Mouse (Mus musculus): ENCODE measurements around the gene Scarf2.

Scarf2 gene

GRCm38 (mm10) chr16:17796971-17797811 lies at the start of gene Scarf2:
Gene Scarf2 (plus strand): TSS chr16:17797282.
- no peak for DNase-seq

GRCm38 (mm10) chr16:17753001-17753400 lies 44.1 kb upstream of the Scarf2 start:
- no peak for DNase-seq

- DNase-seq = peak in 1 of 2 experiments; percentile 17
These were observed 43.4 kb upstream of the Scarf2 start for GRCm38 (mm10) chr16:17753686-17754085.

DNA sequence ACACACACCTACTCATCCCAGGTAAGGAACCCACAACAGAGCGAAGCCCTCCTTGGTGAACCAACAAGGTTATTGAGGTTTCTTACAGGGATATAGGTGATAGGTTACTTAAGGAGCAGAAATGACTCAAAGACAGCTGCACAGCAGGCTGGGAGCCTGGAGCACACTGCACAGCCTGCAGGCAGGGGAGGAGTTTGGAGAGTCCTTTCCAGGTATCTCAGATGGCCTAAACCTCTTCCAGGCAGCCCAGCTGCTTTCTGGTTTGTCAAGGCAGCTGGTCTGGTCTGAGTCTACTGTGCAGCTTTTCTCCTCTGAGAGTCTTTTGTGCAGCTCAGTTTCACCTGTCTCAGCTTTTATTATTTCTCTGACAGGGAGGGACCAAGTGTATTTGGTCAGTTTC lies 39.3 kb upstream of the Scarf2 start:
- no peak for DNase-seq

DNA sequence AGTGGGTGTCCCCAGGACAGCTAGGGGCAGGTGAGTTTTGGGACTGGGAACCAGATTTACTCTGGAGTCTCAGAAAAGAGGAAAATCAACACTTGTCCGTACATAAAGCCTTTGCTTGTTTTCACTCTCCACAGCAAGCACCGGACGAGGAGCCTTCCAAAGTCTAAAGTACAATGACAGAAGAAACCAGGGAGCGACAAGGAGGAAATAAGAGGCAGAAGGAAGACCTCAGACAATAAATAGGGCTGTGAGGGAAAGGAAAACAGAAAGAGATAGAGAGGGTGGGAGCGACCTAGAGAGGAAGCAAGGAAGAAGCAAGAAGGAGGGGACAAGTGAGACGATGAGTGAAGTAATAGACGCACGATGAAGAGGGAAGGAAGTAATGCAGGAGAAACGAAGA lies 38.2 kb upstream of the Scarf2 start:
- peak; percentile 60 to 64 for DNase-seq

DNA sequence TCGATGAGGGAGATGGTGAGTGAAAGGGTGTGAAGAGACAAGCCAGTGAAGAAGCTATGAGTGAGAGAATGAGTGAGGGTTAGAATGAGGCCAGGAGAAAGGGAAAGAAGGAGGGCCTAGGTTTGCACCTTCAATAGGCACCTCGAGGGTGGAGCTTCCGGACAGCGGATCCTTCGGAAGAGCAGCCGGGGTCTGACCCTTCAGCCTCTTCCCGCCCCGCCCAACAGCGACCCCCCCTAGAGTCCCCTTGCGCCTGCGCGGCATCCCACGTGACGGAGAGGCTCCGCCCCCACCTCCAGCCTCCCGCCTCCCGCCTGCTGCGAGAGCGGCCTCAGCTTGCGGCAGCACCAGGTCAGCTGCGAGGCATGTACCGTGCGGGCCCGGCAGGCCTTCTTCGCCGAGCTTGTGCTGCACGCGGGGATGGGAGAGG lies 37.7 kb upstream of the Scarf2 start, which contains the start of gene Klhl22:
Gene Klhl22, plus strand, starts transcription at position 275 of the 430 bp plus-strand sequence.
- peak; percentile 87 to 89 for DNase-seq

DNA sequence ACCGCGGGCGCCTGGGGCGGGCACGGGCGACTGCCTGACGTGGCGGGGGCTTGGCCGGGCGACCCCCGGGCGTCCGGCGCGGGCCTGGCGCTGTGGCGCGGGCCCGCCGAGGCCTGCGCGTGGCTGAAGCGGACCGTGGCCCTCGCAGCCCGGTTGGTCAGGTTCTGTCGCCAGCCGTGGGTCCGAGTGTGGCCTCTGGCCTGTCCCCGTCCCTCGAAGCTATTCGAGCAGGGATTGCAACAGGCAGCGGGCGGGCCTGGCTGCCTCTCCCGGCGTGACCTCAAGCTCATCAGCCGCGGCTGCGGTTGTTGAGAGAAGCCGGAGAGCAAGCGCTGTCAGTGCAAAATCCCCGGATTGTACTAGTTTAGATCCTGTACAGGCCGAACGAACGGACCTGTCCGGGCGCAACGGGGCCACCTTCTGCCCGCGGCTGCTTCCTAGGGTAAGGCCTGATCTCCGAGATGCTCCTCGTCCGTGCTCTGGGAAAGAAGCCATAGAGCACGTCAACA lies 37.2 kb upstream of the Scarf2 start:
- peak; percentile 24 to 35 for DNase-seq

DNA sequence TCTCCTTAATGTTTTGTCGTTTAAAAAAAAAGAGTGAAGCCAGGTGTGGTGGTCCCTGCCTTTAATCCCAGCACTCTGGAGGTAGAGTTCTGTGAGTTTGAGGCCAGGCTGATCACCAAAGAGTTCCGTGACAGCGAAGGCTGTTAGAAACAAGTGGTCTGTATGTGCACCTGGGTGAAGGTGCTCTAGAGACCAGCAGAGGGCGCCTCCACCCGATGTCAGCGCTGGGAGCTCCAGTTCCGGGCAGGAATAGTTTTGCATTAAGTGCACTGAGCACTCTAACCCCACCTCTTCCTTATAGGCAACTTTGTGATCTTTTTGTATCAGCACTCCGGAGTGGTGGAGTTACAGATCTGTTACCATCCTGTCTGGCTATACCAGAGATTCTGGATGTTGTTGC lies 36.4 kb upstream of the Scarf2 start:
- peak in 1 of 2 experiments; percentile 35 for DNase-seq

- no peak for DNase-seq
These were observed 36.0 kb upstream of the Scarf2 start for GRCm38 (mm10) chr16:17761074-17761473.

- no peak for DNase-seq
These were observed 33.0 kb upstream of the Scarf2 start for GRCm38 (mm10) chr16:17764108-17764511.

- no peak for DNase-seq
These were observed 28.2 kb upstream of the Scarf2 start for GRCm38 (mm10) chr16:17768834-17769233.

DNA sequence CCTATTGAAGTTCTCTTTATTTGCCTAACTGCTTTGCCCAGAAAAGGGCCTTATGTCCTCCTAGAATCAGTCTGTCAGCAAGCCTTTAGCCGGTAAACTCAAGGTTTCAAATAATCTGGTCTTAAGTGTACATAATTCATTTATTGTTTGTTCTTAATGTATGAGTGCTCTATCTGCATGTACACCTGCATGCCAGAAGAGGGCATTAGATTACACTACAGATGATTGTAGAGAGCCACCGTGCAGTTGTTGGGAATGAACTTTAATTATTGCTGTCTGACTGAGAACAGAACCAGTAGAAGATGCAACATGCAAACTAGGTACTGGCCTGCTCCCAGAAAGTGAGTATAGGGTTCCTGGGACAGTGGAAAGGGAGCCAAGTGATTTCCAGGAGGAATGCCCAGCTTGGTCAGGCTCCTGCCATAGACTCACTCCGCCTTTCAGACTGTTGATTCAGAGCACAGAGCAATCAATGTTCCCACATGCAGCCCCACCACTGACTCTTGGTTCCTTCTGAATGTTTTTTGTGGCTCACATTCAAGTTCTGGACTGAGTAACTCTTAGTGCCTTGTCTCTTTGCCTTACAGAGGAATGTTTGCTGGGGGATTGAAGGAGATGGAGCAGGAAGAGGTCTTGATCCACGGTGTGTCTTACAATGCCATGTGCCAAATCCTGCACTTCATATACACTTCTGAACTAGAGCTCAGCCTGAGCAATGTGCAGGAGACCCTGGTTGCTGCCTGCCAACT lies 25.8 kb upstream of the Scarf2 start:
- DNase-seq = peak in 1 of 2 experiments; percentile 24

DNA sequence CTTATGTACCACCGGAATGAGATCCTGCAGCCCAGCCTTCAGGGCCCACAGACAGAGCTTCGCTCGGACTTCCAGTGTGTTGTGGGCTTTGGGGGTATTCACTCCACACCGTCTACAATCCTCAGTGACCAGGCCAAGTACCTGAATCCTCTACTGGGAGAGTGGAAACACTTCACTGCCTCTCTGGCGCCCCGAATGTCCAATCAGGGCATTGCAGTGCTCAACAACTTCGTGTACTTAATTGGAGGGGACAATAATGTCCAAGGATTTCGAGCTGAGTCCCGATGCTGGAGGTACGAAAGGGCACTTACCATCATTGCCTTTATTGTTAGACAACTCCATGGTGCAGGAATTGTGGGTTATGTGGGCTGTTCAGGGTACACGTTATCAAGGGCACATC lies 20.3 kb upstream of the Scarf2 start:
- peak in 1 of 2 experiments; percentile 46 for DNase-seq

- no peak for DNase-seq
These were observed 18.9 kb upstream of the Scarf2 start for GRCm38 (mm10) chr16:17778223-17778622.

DNA sequence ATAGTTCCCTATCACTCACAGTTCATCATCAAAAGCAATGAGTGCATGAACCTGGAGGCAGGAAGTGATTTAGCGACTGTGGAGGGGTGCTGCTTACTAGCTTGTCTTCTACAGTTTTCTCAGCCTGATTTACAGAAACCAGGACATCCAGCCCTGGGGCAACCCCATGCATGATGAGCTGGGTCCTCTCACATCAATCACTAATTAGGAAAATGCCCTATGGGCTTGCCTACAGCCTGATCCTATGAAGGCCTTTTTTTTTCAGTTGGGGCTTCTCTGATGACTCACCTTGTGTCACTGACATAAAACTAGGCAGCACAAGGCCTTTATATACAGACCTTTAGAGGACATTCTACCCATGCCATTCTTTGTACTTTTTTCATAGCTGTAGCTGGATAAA lies 17.4 kb upstream of the Scarf2 start:
- no peak for DNase-seq

DNA sequence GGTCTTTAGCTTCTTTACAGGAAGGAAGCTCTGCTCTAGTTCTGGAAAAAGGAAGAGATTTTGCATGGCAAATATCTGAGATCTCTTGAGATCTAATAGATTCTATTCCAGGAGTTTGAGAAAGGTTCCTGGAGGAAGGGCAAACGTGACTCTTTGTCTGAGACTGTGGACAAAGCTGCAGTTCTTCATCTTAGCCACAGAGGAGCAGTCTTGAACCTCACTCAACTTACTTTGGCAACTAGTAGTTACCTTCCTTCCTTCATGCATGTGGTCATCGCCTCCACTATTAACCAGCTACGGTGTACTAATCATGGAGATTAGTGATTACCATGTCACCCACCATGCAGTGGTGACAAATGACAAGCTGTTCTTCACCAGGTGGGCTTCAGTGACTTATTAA lies 11.7 kb upstream of the Scarf2 start:
- no peak for DNase-seq

DNA sequence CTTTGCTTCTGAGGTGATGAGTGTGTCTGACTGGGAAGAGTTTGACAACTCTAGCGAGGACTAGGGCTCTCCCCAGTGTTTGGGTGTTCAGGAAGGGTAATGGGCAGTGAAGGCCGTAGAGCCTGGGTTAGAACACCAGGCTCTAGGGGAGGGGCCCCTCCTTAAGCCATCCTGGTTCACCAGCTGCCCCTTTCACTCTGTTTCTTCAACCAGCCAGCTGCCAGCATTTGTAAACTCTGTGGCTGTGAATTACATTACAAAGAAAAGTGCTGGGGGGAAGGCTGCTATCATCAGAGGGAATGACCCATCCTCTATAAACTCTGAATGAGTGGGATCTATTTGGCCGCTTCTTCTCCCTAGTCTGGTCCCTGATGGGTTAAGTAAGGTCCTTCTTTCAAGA lies 4.4 kb upstream of the Scarf2 start:
- no peak for DNase-seq

DNA sequence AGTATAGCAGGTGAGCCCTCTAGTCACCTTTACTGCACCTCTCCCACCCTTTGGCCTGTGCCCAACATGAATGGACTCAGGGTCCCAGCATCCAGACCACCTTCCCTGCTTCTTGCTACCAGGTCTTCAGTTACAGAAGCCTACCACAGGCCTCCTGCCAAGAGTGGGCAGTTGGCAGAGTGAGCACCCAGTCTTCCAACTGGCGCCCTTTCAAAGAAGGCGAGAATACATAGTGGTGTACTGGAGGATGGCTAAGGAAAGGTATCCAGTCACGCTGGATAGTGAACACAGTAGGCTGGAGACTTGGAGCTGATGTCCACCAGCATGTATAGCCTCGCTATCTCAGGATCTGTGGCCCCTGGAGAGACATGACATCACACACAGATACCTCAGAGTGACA lies 3.0 kb upstream of the Scarf2 start:
- no peak for DNase-seq

GRCm38 (mm10) chr16:17795643-17796042 lies 1.4 kb upstream of the Scarf2 start:
- DNase-seq = no peak

DNA sequence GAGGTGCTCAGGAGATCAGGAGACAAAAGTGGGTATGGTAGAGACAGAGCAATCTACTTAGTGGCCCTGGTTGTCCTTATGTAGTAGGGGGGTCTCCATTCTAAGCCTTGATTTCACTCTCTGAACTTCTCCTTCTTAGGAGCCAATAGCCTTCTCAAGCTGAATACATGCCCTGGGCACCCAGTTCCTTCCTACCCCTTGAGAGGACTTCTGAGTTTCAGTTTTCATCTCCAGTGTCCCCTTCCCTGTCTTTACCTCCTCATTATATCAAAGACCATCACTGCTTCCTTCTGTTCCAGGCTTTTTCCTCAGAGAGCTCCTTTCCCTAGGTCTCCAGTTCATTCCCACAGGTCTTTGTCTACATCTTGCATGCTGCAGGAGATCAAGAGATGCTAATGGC lies 563 bp upstream of the Scarf2 start:
- no peak for DNase-seq

- DNase-seq = no peak
These were observed 780 bp downstream of the Scarf2 start for GRCm38 (mm10) chr16:17797812-17798311.

- DNase-seq = peak; percentile 24 to 58
These were observed 1.5 kb downstream of the Scarf2 start for GRCm38 (mm10) chr16:17798321-17799180.

- no peak for DNase-seq
These were observed 2.5 kb downstream of the Scarf2 start for GRCm38 (mm10) chr16:17799584-17799983.
